Mouse (Mus musculus) left cerebral cortex, postnatal 10 days (tissue): Measurements from ENCODE around the gene Lrrc8d. TPM values are rescaled to one million over a fixed set of nuclear protein-coding genes. Genes with fewer than 3 reads are reported as not detected.
A peak's percentile ranks its signal among the peaks of the same experiment; 100 is the strongest.

Source experiments
- DNase-seq, 2 experiments: peaks; one replicate each; pipeline ENCODE4 v3.0.0; 2021 to 2022; ENCODE audit warnings: low spot score in 2 of 2, mixed read lengths in 1 of 2; ENCODE audit errors: extremely low spot score in 1 of 2
- intact Hi-C: fragments of 180-260 bp; cut with DNase I; formaldehyde crosslinking; loops from one replicate; pipeline ENCODE4 v1.15.1; 2025
- total RNA-seq, 2 experiments: library from RNA; stranded (reverse); gene quantifications; 2 replicates each; pipeline ENCODE4 v1.2.3; 2021

Lrrc8d gene
- total RNA-seq, 2 experiments from 2014 or later = 48.9 to 54.0 TPM

DNA sequence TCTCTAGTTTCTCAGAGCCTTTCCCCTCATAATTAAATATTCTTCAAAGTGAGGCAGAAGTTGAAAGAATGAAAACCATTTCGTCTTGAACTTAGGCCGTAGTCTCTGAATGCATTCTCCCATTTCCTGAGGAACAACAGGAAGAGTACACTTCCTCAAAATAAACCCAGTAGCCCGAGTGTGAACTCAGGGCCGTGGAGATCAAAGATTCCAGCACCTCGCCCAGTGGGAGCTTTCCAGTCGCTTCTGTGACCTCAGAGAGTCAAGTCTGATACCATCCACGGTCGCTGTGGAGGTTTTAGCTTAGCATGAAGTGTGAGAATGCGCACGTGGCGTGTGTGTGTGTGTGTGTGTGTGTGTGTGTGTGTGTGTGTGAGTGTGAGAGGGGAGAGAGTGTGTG, 45.6 kb downstream of the Lrrc8d start:
- intact Hi-C loops = no loop called here
- DNase-seq = peak in 1 of 2 experiments; percentile 61

DNA sequence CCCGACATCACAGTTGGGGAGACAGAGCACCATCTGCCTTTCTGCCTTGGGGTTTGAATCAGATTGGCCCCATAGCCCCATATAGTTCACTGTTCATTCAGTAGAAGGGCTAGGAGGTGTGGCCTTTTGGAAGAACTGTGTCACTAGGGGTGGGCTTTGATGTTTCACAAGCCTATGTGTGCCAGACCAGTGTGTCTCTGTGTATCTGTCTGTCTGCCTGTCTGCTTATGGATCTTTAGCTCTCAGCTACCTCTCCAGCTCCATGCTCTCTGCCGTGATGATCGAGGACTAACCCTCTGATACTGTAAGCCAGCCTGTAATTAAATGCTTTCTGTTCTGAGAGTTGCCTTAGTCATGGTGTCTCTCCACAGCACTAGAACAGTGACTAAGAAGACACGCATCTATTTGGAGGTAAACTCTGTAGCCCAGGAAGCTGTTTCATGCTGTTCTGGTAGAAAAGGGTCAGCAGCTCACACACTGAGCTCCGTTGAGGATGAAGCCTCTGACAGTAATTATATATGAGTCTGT, 46.2 kb downstream of the Lrrc8d start:
- intact Hi-C loops = no loop called here

GRCm38 (mm10) chr5:105754803-105755202, 55.0 kb downstream of the Lrrc8d start:
- no peak for DNase-seq
- intact Hi-C loops = loop anchor here (5.0 kb wide), 1 partner anchor 112 kb away; no protein-coding TSS in a partner anchor

More for the DNA sequence above, 46.2 kb downstream of the Lrrc8d start:
- DNase-seq = no peak

DNA sequence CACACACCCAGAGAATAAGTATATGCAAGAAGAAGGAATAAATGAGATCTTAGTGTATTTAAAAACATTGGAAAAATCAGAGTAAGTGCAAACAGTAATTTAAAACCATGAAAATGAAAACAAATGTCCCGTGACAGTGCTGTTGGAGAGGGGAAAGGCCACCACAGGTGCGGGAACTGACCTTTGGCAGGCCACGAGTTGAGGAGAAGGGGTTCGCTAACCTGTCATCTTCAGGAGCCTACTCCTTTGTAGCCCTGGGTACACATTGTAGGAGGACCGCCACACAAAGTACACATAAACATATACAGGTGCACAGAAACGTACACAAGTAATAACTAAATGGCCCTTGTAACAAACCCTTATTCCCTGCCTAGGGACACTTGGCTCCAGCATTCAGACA, 55.7 kb downstream of the Lrrc8d start:
- intact Hi-C loops = no loop called here
- no peak for DNase-seq

GRCm38 (mm10) chr5:105757978-105758377, 58.2 kb downstream of the Lrrc8d start:
- DNase-seq = no peak
- intact Hi-C loops = no loop called here

DNA sequence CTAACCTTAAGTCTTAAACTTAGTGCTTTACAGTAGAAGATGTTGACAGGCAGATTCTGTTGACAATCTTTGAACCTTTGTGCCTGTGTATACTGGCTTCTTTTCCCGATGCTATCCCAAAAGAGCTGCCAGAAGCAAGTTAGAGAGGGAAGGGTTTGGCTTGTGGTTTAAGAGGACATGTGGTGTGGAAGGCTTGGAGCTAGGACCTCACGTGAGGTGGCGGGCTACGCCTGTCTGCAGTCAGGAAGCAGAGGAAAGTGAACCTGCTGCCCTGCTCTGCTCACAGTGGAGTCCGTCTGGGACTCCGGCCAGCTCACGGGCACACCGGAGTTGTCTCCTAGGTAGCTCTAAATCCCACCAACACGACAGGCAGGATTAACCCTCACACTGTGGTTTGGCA, 59.1 kb downstream of the Lrrc8d start:
- no peak for DNase-seq
- intact Hi-C loops = no loop called here

- intact Hi-C loops = no loop called here
- DNase-seq = no peak
Measured at GRCm38 (mm10) chr5:105761848-105762482, 62.2 kb downstream of the Lrrc8d start.

DNA sequence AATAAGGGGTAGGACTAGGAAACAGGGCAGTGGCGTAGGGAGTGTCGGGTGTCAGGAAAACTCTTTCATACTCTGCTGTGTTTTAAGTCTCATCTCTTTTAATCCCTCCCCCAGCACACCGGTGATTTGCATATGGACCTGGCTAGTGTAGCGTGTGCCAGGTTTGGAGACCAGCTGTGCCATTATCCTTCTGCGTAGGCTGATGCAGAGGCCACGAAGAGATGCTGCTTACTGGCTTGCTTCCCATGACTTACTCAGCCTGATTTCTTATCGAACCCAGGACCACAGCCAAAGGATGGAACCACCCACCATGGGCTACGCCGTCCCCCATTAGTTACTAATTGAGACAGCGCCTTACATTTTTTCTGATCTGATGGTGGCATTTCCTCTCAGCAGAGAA, 64.6 kb downstream of the Lrrc8d start:
- intact Hi-C loops = no loop called here
- no peak for DNase-seq

- intact Hi-C loops = no loop called here
- DNase-seq = no peak
Measured at GRCm38 (mm10) chr5:105765386-105765785, 65.6 kb downstream of the Lrrc8d start.

- intact Hi-C loops = no loop called here
Measured at GRCm38 (mm10) chr5:105776368-105776767, 76.6 kb downstream of the Lrrc8d start.

GRCm38 (mm10) chr5:105776978-105777593, 77.3 kb downstream of the Lrrc8d start:
- DNase-seq = no peak
- intact Hi-C loops = no loop called here

More at GRCm38 (mm10) chr5:105776368-105776767, 76.6 kb downstream of the Lrrc8d start:
- DNase-seq = no peak

- intact Hi-C loops = no loop called here
- DNase-seq = no peak
Measured at GRCm38 (mm10) chr5:105777645-105778044, 77.9 kb downstream of the Lrrc8d start.

GRCm38 (mm10) chr5:105778189-105778588, 78.4 kb downstream of the Lrrc8d start:
- intact Hi-C loops = no loop called here
- no peak for DNase-seq

DNA sequence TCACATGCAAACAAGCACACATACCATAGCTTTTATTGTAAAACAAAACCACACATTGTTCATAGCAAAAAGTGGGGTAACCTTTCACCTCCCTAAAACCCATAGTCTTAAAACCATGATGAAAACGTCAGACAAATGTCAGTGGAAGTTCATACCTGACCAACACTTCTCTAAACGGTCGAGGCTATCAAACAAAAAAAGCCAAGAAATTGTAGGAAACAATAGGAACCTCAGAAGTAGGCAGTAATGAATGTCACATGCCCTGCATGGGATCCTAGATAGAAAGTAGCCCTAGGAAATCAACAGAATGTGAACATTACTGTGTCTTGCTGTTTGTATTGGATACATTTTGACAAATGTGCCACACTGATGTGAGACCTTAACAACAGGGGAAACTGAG, 79.0 kb downstream of the Lrrc8d start:
- intact Hi-C loops = no loop called here
- no peak for DNase-seq

GRCm38 (mm10) chr5:105779331-105779730, 79.6 kb downstream of the Lrrc8d start:
- intact Hi-C loops = no loop called here
- no peak for DNase-seq

- no peak for DNase-seq
- intact Hi-C loops = no loop called here
Measured at GRCm38 (mm10) chr5:105783848-105784247, 84.1 kb downstream of the Lrrc8d start.

DNA sequence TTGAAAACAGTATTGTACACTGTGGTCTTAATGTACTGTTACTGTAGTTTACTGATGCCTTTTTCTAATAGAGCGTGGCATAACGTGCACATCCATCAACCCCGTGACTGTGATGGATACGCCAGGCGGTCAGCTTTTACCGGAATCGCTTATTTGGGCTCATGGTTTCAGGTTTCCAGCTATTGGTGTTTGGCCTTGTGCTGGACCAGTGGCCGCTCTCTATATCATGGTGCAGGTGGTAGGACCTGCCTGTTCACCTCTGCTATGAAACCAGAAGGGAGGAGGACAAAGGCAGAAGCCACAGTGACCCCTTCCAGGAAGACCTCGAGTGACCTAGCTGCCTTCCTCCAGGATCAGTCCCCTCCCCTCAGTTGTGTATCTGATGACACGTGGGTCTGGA, 85.0 kb downstream of the Lrrc8d start:
- intact Hi-C loops = no loop called here
- no peak for DNase-seq

DNA sequence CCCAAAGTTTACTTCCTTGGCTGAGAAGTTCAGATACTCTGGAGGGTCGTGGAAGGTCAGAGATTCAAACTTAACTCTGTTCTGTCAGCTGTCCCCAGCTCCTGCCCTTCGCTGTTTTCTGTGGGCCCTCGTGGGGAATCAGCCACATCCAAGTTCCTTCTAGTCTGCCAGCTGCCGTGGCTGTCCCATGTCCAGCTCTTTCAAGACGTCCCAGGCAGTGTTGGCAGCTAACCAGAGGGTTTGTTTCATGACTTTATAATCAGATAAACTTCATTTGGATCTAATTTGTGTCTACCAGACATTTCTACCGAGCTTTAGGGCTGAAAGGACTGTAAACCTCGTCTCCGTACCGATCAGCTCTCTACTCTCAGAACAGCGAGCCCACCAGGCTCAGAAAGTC, 87.8 kb downstream of the Lrrc8d start:
- no peak for DNase-seq
- intact Hi-C loops = no loop called here

- DNase-seq = no peak
- intact Hi-C loops = no loop called here
Measured at GRCm38 (mm10) chr5:105789801-105790200, 90.0 kb downstream of the Lrrc8d start.

DNA sequence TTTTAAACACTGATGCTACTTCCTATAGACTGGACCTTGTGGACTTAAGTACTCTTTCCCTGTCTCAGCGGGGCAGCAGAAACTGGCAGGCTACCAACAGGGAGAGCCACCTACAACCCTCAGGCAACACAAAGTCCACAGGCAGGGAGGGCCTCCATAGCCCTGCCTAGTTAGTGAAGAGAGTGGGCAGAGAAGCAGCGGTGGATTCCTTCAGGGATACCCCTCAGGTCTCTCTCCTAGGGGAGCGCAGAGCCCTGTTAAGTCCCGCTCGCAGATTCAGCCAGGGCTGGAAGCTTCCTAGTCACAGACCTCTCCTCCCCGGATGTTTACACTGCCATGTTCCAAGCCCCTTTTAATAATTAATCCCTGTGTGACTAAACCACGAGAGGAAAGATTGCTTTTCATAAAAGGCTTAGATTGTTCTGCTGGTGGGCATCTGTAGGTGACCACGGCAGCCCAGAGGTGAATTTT, 92.6 kb downstream of the Lrrc8d start:
- intact Hi-C loops = no loop called here
- peak in 1 of 2 experiments; percentile 57 for DNase-seq
